Mouse (Mus musculus): Measurements from ENCODE around the gene Rcbtb2.

- TF ChIP-seq POLR2A (IDR thresholded peaks at IDR 0.05; ENCODE audit: low read depth, low read length) (no peak), IRF4 (IDR thresholded peaks at IDR 0.05; ENCODE audit: low read depth, low read length) (peak; percentile 65; the same call in 1 of the 2 replicates), CTCF (conservative IDR thresholded peaks at IDR 0.05 in 1 of 2, IDR thresholded peaks at IDR 0.05 in 1 of 2; ENCODE audit: low read depth in 2 of 2, low read length in 2 of 2) (no peak), ZKSCAN1 (IDR thresholded peaks at IDR 0.05; ENCODE audit: borderline replicate concordance, low read depth, low read length) (no peak), CHD2 (IDR thresholded peaks at IDR 0.05; ENCODE audit: low read length) (no peak), ZNF384 (IDR thresholded peaks at IDR 0.05; ENCODE audit: low read depth, low read length) (no peak), USF1 (IDR thresholded peaks at IDR 0.05; ENCODE audit: low read depth, low read length) (no peak)
Measured at GRCm38 (mm10) chr14:73145531-73145930, 22.7 kb downstream of the Rcbtb2 start.

Data from CH12.LX (cell line).